Mouse (Mus musculus): ENCODE data around the gene Fitm1.
A peak's percentile ranks its signal among the peaks of the same experiment; 100 is the strongest.

Gene Fitm1

GRCm38 (mm10) chr14:55598521-55599390 lies 23.3 kb downstream of the Fitm1 start:
- no peak for DNase-seq

DNA sequence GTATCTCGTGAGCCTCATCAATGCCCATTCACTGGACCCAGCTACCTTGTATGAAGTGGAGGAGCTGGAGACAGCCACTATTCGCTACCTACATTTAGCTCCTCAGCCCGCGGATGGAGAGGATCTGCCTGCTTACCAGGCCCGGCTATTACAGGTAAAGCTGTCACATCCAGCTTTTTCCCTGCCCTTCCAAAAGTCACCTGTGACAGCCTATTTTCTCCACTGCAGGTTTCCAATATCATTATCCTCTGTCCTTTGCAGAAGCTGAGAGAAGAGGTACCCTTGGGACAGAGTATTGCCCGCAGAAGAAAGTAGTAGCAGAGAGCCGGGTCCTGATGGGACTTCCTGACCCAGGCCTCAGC lies 27.8 kb downstream of the Fitm1 start, which contains the start of gene Irf9:
TSS of gene Irf9 (plus strand) at position 301 of the 362 bp plus-strand sequence.
- DNase-seq = no peak

DNA sequence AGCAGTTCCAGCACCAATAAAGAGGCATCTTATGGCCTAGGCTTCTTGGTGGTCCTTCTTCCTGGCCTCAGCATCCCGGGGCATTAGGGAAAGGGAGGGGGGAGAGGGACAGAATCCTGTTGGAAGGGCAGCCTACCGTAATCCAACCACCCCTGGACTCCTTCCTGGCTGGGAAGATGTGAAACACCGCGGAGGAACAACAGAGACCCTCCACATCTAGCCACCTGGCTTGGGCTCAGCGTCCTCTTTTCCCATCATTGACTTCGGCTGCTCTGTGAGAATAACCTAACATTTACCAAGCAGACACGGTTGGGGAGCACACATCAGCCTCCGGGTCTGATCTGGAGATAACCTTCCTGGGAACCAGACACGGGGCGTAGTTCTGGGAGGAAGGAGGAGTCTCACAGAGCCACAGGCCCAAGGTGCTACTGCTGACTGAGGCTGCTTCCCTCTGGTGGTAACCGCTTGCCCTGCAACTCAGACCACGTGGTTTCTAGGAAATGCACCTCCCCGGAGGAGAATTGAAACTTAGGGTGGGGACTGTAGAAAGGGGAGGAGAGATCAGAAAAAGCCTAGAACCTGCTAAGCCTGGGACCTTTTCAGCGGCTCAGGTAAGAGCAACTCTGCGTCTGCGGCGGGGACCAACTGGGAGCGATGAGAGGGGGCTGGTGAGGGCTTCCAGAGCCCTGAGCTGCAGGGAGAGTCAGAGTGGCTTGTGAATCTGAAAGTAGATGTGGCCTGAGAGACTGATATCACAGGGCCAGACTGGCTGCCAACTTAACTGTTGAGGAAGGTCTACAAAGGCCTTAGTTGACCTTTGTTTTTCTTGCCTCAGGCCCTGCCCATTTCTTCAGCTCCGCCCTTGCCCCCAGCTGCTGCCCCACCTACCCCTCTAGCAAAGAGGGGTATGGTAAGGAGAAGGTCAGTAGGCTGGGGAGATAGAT lies 28.5 kb downstream of the Fitm1 start:
- peak; percentile 98 for DNase-seq

DNA sequence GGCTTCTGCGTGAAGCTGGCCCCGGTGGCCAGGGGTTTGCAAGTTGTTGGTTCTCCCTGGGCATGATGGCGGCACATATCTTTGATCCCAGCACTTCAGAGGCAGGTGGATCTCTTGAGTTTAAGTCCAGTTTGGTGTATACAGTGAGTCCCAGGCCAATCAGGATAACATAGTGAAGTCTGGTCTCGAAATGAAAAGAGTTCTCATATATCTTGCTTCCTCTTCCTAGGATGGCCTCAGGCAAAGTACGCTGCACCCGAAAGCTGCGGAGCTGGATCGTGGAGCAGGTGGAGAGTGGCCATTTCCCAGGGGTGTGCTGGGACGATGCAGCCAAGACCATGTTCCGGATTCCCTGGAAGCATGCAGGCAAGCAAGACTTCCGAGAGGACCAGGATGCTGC lies 29.4 kb downstream of the Fitm1 start:
- no peak for DNase-seq

DNA sequence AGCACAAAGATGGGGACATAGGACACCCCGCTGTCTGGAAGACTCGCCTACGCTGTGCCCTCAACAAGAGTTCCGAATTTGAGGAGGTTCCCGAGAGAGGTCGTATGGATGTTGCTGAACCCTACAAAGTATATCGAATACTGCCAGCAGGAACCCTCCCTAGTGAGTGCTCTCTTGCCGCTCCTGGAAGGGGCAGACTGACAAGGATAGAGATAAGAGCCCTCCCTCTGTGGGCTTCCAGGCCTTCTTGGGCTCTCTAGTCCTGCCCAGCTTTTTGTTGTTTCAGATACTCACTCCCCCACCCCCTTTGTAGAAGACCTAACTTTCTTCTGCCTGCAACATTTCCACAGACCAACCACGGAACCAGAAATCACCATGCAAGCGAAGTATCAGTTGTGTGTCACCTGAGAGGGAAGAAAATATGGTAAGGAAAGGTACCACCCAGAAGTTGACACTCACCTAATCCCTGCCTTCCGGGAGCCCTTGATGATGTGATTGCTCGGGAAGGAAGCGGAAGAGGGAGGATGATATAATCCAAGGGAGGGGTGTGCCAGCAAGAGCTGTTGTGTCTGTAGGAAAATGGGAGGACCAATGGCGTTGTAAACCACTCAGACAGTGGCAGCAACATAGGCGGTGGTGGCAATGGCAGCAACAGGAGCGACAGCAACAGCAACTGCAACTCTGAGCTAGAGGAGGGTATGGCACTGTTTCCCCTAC lies 30.5 kb downstream of the Fitm1 start:
- no peak for DNase-seq

GRCm38 (mm10) chr14:55608339-55608738 lies 32.9 kb downstream of the Fitm1 start:
- no peak for DNase-seq

DNA sequence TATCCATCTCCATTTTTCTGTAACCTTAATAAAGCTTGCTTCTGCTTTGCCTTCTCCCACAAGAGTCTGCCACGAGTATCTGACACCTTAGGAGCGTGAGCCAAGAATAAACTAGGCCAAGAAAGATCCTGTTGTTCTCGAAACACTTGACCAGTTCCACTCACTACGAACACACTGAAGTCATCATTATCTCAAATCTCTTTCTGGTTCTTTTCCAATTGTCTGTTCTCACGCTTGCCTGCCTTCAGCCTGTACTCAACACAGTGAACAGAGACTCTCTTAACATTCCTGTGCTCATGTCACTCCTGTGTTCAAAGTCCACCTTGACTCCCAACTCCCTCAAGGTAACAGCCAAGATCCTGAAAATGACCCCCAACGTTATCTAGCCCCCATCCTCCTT lies 37.9 kb downstream of the Fitm1 start:
- DNase-seq = no peak

GRCm38 (mm10) chr14:55614565-55615178 lies 39.3 kb downstream of the Fitm1 start:
- DNase-seq = no peak

- no peak for DNase-seq
These were observed 40.5 kb downstream of the Fitm1 start for GRCm38 (mm10) chr14:55615876-55616275.

- DNase-seq = no peak
These were observed 41.4 kb downstream of the Fitm1 start for GRCm38 (mm10) chr14:55616844-55617243.

- DNase-seq = peak; percentile 57
These were observed 42.4 kb downstream of the Fitm1 start, which contains the start of gene Rec8 for GRCm38 (mm10) chr14:55617822-55618221. Rec8 (plus strand) TSS chr14:55618037.

DNA sequence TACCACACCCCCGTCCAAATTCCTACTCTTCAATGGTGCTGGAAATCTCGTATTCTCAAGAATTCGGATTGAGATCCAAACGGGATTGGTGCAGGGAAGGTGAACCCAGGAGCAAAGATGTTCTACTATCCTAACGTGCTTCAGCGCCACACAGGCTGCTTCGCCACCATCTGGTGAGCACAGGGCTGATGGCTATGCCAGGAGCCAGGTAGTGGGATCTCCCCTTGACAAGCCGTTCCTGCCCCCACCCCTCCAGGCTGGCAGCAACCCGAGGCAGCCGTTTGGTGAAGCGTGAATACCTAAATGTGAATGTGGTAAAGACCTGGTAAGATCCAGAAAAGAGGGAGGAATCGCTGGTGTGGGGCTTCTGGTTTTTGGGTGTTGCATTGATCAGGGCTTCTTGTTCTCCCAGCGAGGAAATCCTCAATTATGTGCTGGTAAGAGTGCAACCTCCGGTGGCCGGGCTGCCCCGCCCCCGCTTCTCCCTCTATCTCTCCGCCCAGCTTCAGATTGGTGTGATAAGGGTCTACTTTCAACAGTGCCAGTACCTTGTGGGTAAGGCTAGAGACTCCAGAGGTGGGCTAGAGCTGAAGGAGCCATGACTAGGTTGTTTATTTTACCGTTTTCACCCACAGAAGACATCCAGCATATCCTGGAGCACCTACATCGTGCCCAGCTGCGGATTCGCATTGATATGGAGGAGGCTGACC lies 43.2 kb downstream of the Fitm1 start:
- no peak for DNase-seq
